Mouse (Mus musculus) right cerebral cortex, postnatal 36 days (tissue): ENCODE data around the gene Hist2h3c2.

Source experiments
- DNase-seq, 2 experiments: peaks; one replicate each; pipeline ENCODE4 v3.0.0; 2022; ENCODE audit warnings: low spot score in 2 of 2, mixed read lengths in 1 of 2

Hist2h3c2 gene

GRCm38 (mm10) chr3:96197129-96197749 is 41.7 kb downstream of the Hist2h3c2 start:
- peak; percentile 92 to 94 for DNase-seq

GRCm38 (mm10) chr3:96196437-96197128 is 42.3 kb downstream of the Hist2h3c2 start:
- DNase-seq, result no peak

GRCm38 (mm10) chr3:96195616-96196313 is 43.2 kb downstream of the Hist2h3c2 start:
- DNase-seq, result no peak

- no peak for DNase-seq
Observed at GRCm38 (mm10) chr3:96194966-96195365, 44.0 kb downstream of the Hist2h3c2 start.

- no peak for DNase-seq
Observed at GRCm38 (mm10) chr3:96192977-96193376, 46.0 kb downstream of the Hist2h3c2 start.
